Mouse (Mus musculus): Measurements from ENCODE around the gene Gns. TPM values are rescaled to one million over a fixed set of nuclear protein-coding genes. Genes with fewer than 3 reads are reported as not detected.

Gene Gns
- total RNA-seq, 2 experiments from 2014 or later: 21.9 to 23.7 TPM

GRCm38 (mm10) chr10:121363201-121363600, 1.7 kb upstream of the Gns start:
- ATAC-seq (replicated peaks; ENCODE audit: low FRiP score, low TSS enrichment, poor library complexity, severe bottlenecking): no peak

GRCm38 (mm10) chr10:121364306-121364705, 584 bp upstream of the Gns start:
- 0 out of 2 replicates have a peak, but pooled peaks have one; percentile 3 for ATAC-seq (replicated peaks; ENCODE audit: low FRiP score, low TSS enrichment, poor library complexity, severe bottlenecking)

GRCm38 (mm10) chr10:121365781-121366272, 937 bp downstream of the Gns start:
- peak; percentile 16 for ATAC-seq (replicated peaks; ENCODE audit: low FRiP score, low TSS enrichment, poor library complexity, severe bottlenecking)

- ATAC-seq (replicated peaks; ENCODE audit: low FRiP score, low TSS enrichment, poor library complexity, severe bottlenecking): no peak
Measured at GRCm38 (mm10) chr10:121367271-121367670, 2.4 kb downstream of the Gns start.

- 0 out of 2 replicates have a peak, but pooled peaks have one; percentile 17 for ATAC-seq (replicated peaks; ENCODE audit: low FRiP score, low TSS enrichment, poor library complexity, severe bottlenecking)
Measured at GRCm38 (mm10) chr10:121367780-121368179, 2.9 kb downstream of the Gns start.

- peak; percentile 59 for ATAC-seq (replicated peaks; ENCODE audit: low FRiP score, low TSS enrichment, poor library complexity, severe bottlenecking)
Measured at GRCm38 (mm10) chr10:121368783-121369465, 4.0 kb downstream of the Gns start.

- ATAC-seq (replicated peaks; ENCODE audit: low FRiP score, low TSS enrichment, poor library complexity, severe bottlenecking): no peak
Measured at GRCm38 (mm10) chr10:121370777-121371176, 5.9 kb downstream of the Gns start.

- no peak for ATAC-seq (replicated peaks; ENCODE audit: low FRiP score, low TSS enrichment, poor library complexity, severe bottlenecking)
Measured at GRCm38 (mm10) chr10:121374013-121374412, 9.1 kb downstream of the Gns start.

- peak; percentile 76 for ATAC-seq (replicated peaks; ENCODE audit: low FRiP score, low TSS enrichment, poor library complexity, severe bottlenecking)
Measured at GRCm38 (mm10) chr10:121374693-121375620, 10.1 kb downstream of the Gns start.

- ATAC-seq (replicated peaks; ENCODE audit: low FRiP score, low TSS enrichment, poor library complexity, severe bottlenecking): no peak
Measured at GRCm38 (mm10) chr10:121375649-121376493, 11.0 kb downstream of the Gns start.

- no peak for ATAC-seq (replicated peaks; ENCODE audit: low FRiP score, low TSS enrichment, poor library complexity, severe bottlenecking)
Measured at GRCm38 (mm10) chr10:121376530-121377271, 11.8 kb downstream of the Gns start.

- no peak for ATAC-seq (replicated peaks; ENCODE audit: low FRiP score, low TSS enrichment, poor library complexity, severe bottlenecking)
Measured at GRCm38 (mm10) chr10:121379387-121379786, 14.5 kb downstream of the Gns start.

- no peak for ATAC-seq (replicated peaks; ENCODE audit: low FRiP score, low TSS enrichment, poor library complexity, severe bottlenecking)
Measured at GRCm38 (mm10) chr10:121381280-121381679, 16.4 kb downstream of the Gns start.

GRCm38 (mm10) chr10:121384710-121385109, 19.8 kb downstream of the Gns start:
- ATAC-seq (replicated peaks; ENCODE audit: low FRiP score, low TSS enrichment, poor library complexity, severe bottlenecking): no peak

- no peak for ATAC-seq (replicated peaks; ENCODE audit: low FRiP score, low TSS enrichment, poor library complexity, severe bottlenecking)
Measured at GRCm38 (mm10) chr10:121385695-121386094, 20.8 kb downstream of the Gns start.

GRCm38 (mm10) chr10:121386347-121386746, 21.5 kb downstream of the Gns start:
- ATAC-seq (replicated peaks; ENCODE audit: low FRiP score, low TSS enrichment, poor library complexity, severe bottlenecking): no peak

- no peak for ATAC-seq (replicated peaks; ENCODE audit: low FRiP score, low TSS enrichment, poor library complexity, severe bottlenecking)
Measured at GRCm38 (mm10) chr10:121390602-121391001, 25.7 kb downstream of the Gns start.

GRCm38 (mm10) chr10:121391901-121392300, 27.0 kb downstream of the Gns start:
- no peak for ATAC-seq (replicated peaks; ENCODE audit: low FRiP score, low TSS enrichment, poor library complexity, severe bottlenecking)

- ATAC-seq (replicated peaks; ENCODE audit: low FRiP score, low TSS enrichment, poor library complexity, severe bottlenecking): no peak
Measured at GRCm38 (mm10) chr10:121394270-121394669, 29.4 kb downstream of the Gns start.
